Mouse (Mus musculus): ENCODE measurements around the gene Hnf4a. TPM values are rescaled to one million over a fixed set of nuclear protein-coding genes. Genes with fewer than 3 reads are reported as not detected.

Gene Hnf4a
- total and polyA plus RNA-seq, 3 experiments = not detected

DNA sequence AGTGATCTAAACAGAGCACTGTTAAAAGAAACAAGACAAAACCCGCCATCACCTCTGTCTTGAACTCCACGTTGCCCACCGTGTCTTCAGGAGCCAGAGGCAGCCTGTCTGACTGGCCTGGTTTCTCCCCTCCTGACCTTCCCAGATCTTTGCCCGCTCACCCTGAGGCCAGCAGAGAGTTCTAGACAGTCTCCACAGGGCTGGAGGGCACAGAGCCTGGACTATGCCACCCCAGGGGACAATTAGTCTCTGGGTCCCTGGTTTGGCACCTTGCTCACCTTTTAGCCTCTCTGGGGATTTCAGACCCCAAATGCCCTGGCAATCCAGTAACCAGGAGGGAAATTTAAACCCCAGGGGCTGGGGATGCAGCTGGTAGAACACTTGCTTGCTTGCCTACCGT lies 30.8 kb downstream of the Hnf4a start:
- dilution Hi-C loops (cut with MboI; ENCODE audit: extremely low pct_ligation_motif_present, extremely low pct_unique_long_range_greater_than_20kb, low sequenced_read_pairs) = no loop called here
- Histone ChIP-seq H3K79me2 (replicated peaks; ENCODE audit: control insufficient read depth, extremely low read depth, insufficient read depth, poor library complexity, severe bottlenecking) (no peaks in the 10 kb centered on the region), H3K9ac (ENCODE audit: insufficient read depth, low read depth) (no peak overlapping the region), H3K9me3 (replicated peaks; ENCODE audit: low read length) (peaks cover 2% of the 10 kb centered on the region), H3K27ac (ENCODE audit: insufficient read depth, low read depth) (no peak overlapping the region), H3K27me3 (replicated peaks) (peaks cover 87% of the 10 kb centered on the region), H3K4me2 (ENCODE audit: insufficient read depth, low read depth, poor library complexity, severe bottlenecking) (no peak overlapping the region), H3K4me3 (replicated peaks in 1 of 3; ENCODE audit: low read depth in 2 of 3, low read length in 2 of 3, poor library complexity in 1 of 3) (no peak overlapping the region), H3K36me3 (replicated peaks in 1 of 2; ENCODE audit: control insufficient read depth in 1 of 2, insufficient read depth in 1 of 2, low read length in 1 of 2) (no peaks in the 10 kb centered on the region), H3K4me1 (ENCODE audit: control insufficient read depth in 1 of 2, insufficient read depth in 2 of 2) (peaks cover 0 to 9% of the 10 kb centered on the region in 2 experiments; a peak in 2 of 4 replicates)
- no peak for DNase-seq (ENCODE audit: extremely low read depth)
- in situ Hi-C loops (cut with MboI; ENCODE audit: low pct_ligation_motif_present, low pct_unique_long_range_greater_than_20kb, low sequenced_read_pairs) = loop anchor here (10.0 kb wide), 2 partner anchors 57 to 197 kb away; no protein-coding TSS in a partner anchor
- TF ChIP-seq ZMIZ1 (IDR thresholded peaks at IDR 0.05; ENCODE audit: low read depth, low read length) (no peak), CHD1 (IDR thresholded peaks at IDR 0.05; ENCODE audit: low read depth, low read length) (no peak), UBTF (IDR thresholded peaks at IDR 0.05; ENCODE audit: low read depth, low read length) (no peak), ZKSCAN1 (IDR thresholded peaks at IDR 0.05; ENCODE audit: borderline replicate concordance, low read depth, low read length) (no peak), ZC3H11A (IDR thresholded peaks at IDR 0.05; ENCODE audit: low read depth, low read length) (no peak), MXI1 (IDR thresholded peaks at IDR 0.05; ENCODE audit: low read depth, low read length) (no peak), MAFK (IDR thresholded peaks at IDR 0.05; ENCODE audit: insufficient replicate concordance, low read length) (no peak), JUND (conservative IDR thresholded peaks at IDR 0.05; ENCODE audit: low read depth, low read length) (no peak), ZNF384 (IDR thresholded peaks at IDR 0.05; ENCODE audit: low read depth, low read length) (no peak), POLR2AphosphoS2 (IDR thresholded peaks at IDR 0.05; ENCODE audit: low read depth, low read length) (no peak), BHLHE40 (IDR thresholded peaks at IDR 0.05; ENCODE audit: low read depth, low read length) (no peak), PAX5 (IDR thresholded peaks at IDR 0.05; ENCODE audit: low read length) (no peak), SIN3A (IDR thresholded peaks at IDR 0.05; ENCODE audit: low read length) (no peak)

DNA sequence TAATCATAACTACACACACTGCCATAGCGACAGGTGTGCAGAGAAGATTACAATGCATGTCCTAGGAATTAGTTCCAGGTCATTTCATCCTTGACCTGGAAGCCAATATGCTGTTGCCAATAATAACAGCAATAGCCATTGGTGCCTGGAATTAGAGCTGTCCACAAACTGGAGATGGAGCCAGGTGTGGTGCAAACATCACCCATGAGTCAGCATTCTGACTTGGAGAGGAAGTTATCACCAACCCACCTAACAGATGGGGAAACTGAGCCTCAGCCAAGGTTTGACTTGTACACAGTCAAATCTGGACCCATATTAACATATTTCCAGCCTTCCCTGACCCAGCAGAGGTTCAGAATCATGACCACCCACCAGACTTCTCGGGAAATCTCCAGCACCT lies 31.8 kb downstream of the Hnf4a start:
- Histone ChIP-seq H3K9ac (ENCODE audit: insufficient read depth, low read depth) (no peak overlapping the region), H3K36me3 (replicated peaks in 1 of 2; ENCODE audit: control insufficient read depth in 1 of 2, insufficient read depth in 1 of 2, low read length in 1 of 2) (no peaks in the 10 kb centered on the region), H3K4me2 (ENCODE audit: insufficient read depth, low read depth, poor library complexity, severe bottlenecking) (no peak overlapping the region), H3K4me3 (replicated peaks in 1 of 3; ENCODE audit: low read depth in 2 of 3, low read length in 2 of 3, poor library complexity in 1 of 3) (no peak overlapping the region), H3K4me1 (ENCODE audit: control insufficient read depth in 1 of 2, insufficient read depth in 2 of 2) (peaks cover 0 to 9% of the 10 kb centered on the region in 2 experiments; a peak in 2 of 4 replicates), H3K9me3 (replicated peaks; ENCODE audit: low read length) (peaks cover 2% of the 10 kb centered on the region), H3K79me2 (replicated peaks; ENCODE audit: control insufficient read depth, extremely low read depth, insufficient read depth, poor library complexity, severe bottlenecking) (no peaks in the 10 kb centered on the region), H3K27me3 (replicated peaks) (peaks cover 90% of the 10 kb centered on the region), H3K27ac (ENCODE audit: insufficient read depth, low read depth) (no peak overlapping the region)
- in situ Hi-C loops (cut with MboI; ENCODE audit: low pct_ligation_motif_present, low pct_unique_long_range_greater_than_20kb, low sequenced_read_pairs) (loop anchor here (10.0 kb wide), 2 partner anchors 56 to 196 kb away; no protein-coding TSS in a partner anchor), dilution Hi-C loops (cut with MboI; ENCODE audit: extremely low pct_ligation_motif_present, extremely low pct_unique_long_range_greater_than_20kb, low sequenced_read_pairs) (no loop called here)
- no peak for DNase-seq (ENCODE audit: extremely low read depth)
- no peak for TF ChIP-seq ETS1 (conservative IDR thresholded peaks at IDR 0.05; ENCODE audit: low read depth, low read length)
- no peak for TF ChIP-seq UBTF (IDR thresholded peaks at IDR 0.05; ENCODE audit: low read depth, low read length)
- no peak for TF ChIP-seq JUN (IDR thresholded peaks at IDR 0.05; ENCODE audit: insufficient read depth, low read depth, low read length)
- no peak for TF ChIP-seq IRF4 (IDR thresholded peaks at IDR 0.05; ENCODE audit: low read depth, low read length)
- TF ChIP-seq MXI1 (IDR thresholded peaks at IDR 0.05; ENCODE audit: low read depth, low read length) = no peak
- TF ChIP-seq EP300 (IDR thresholded peaks at IDR 0.05; ENCODE audit: low read length) = no peak
- no peak for TF ChIP-seq NRF1 (IDR thresholded peaks at IDR 0.05; ENCODE audit: low read depth, low read length)
- no peak for TF ChIP-seq RCOR1 (conservative IDR thresholded peaks at IDR 0.05; ENCODE audit: low read depth, low read length)
- TF ChIP-seq ZKSCAN1 (IDR thresholded peaks at IDR 0.05; ENCODE audit: borderline replicate concordance, low read depth, low read length) = no peak
- TF ChIP-seq PAX5 (IDR thresholded peaks at IDR 0.05; ENCODE audit: low read length) = no peak
- no peak for TF ChIP-seq E2F4 (IDR thresholded peaks at IDR 0.05; ENCODE audit: insufficient replicate concordance, low read depth, low read length)
- TF ChIP-seq MEF2A (IDR thresholded peaks at IDR 0.05; ENCODE audit: borderline replicate concordance, low read depth, low read length) = no peak
- no peak for TF ChIP-seq MAFK (IDR thresholded peaks at IDR 0.05; ENCODE audit: insufficient replicate concordance, low read length)
- TF ChIP-seq KAT2A (IDR thresholded peaks at IDR 0.05; ENCODE audit: insufficient replicate concordance, low read length) = no peak
- TF ChIP-seq CTCF (conservative IDR thresholded peaks at IDR 0.05 in 1 of 2, IDR thresholded peaks at IDR 0.05 in 1 of 2; ENCODE audit: low read depth in 2 of 2, low read length in 2 of 2) = no peak
- no peak for TF ChIP-seq CHD1 (IDR thresholded peaks at IDR 0.05; ENCODE audit: low read depth, low read length)
- TF ChIP-seq TBP (conservative IDR thresholded peaks at IDR 0.05; ENCODE audit: low read depth, low read length) = no peak
- no peak for TF ChIP-seq ZNF384 (IDR thresholded peaks at IDR 0.05; ENCODE audit: low read depth, low read length)
- no peak for TF ChIP-seq POLR2AphosphoS2 (IDR thresholded peaks at IDR 0.05; ENCODE audit: low read depth, low read length)
- no peak for TF ChIP-seq ZC3H11A (IDR thresholded peaks at IDR 0.05; ENCODE audit: low read depth, low read length)
